Mouse (Mus musculus) lung, postnatal 0 days (tissue): Measurements from ENCODE around the gene Pdgfb. TPM values are rescaled to one million over a fixed set of nuclear protein-coding genes. Genes with fewer than 3 reads are reported as not detected.
A peak's percentile ranks its signal among the peaks of the same experiment; 100 is the strongest.

Experiments used
- ATAC-seq: fragments of 200-750 bp; cut with Nextera tagmentation; 2 replicates; pipeline ENCODE4 v1.8.0; 2017; ENCODE audit warnings: moderate library complexity
- DNase-seq: peaks from one replicate; pipeline ENCODE4 v3.0.0-alpha.2; 2016; ENCODE audit warnings: low spot score
- H3K27ac ChIP-seq: fragments of 300-500 bp; sonication (generic); 2 replicates; pipeline ENCODE4 v1.5.1; 2014; ENCODE audit warnings: antibody characterized with exemption, mild to moderate bottlenecking, low read length, mixed read lengths
- H3K27me3 ChIP-seq: fragments of 300-500 bp; sonication (generic); replicated peaks from 2 replicates; pipeline ENCODE4 v1.6.1; 2014; ENCODE audit warnings: low read length, mixed read lengths; ENCODE audit not compliant: insufficient read depth
- H3K36me3 ChIP-seq: fragments of 300-500 bp; sonication (generic); 2 replicates; pipeline ENCODE4 v1.6.1; 2014; ENCODE audit warnings: low read length, mixed read lengths; ENCODE audit not compliant: insufficient read depth
- H3K4me1 ChIP-seq: fragments of 300-500 bp; sonication (generic); 2 replicates; pipeline ENCODE4 v1.6.1; 2014; ENCODE audit warnings: antibody characterized with exemption, low read depth, low read length, mixed read lengths; ENCODE audit not compliant: insufficient read depth
- H3K4me2 ChIP-seq: fragments of 300-500 bp; sonication (generic); replicated peaks from 2 replicates; pipeline ENCODE4 v1.6.1; 2014; ENCODE audit warnings: low read depth, mild to moderate bottlenecking, low read length, moderate library complexity, mixed read lengths
- H3K4me3 ChIP-seq: fragments of 300-500 bp; sonication (generic); 2 replicates; pipeline ENCODE4 v1.5.1; 2014; ENCODE audit warnings: low read depth, low read length
- H3K9ac ChIP-seq: fragments of 300-500 bp; sonication (generic); replicated peaks from 2 replicates; pipeline ENCODE4 v1.6.1; 2014; ENCODE audit warnings: low read depth, mild to moderate bottlenecking
- H3K9me3 ChIP-seq: fragments of 300-500 bp; sonication (generic); 2 replicates; pipeline ENCODE4 v1.6.1; 2016; ENCODE audit warnings: low read length, mixed read lengths
- CTCF ChIP-seq: IDR thresholded peaks from 2 replicates; pipeline ENCODE4 v1.5.1; 2016; ENCODE audit warnings: antibody characterized with exemption, mild to moderate bottlenecking
- EP300 ChIP-seq: IDR thresholded peaks from 2 replicates; pipeline ENCODE4 v1.6.1; 2016; ENCODE audit warnings: antibody characterized with exemption, mild to moderate bottlenecking, control low read depth
- WGBS: fragments of 180-500 bp; shearing (Covaris S2); extraction: QIAGEN DNeasy Blood & Tissue Kit; methylation state at CpG from one replicate; pipeline ENCODE4 v1.1.7; 2014; 5-methylcytosine and 5-hydroxymethylcytosine counted together
- polyA plus RNA-seq: library from polyadenylated mRNA; unstranded; fragments of >200 nt; fragmentation: Nextera tagmentation; extraction: Ambion mirVana; gene quantifications from 2 replicates; pipeline ENCODE4 v1.2.1, GENCODE M21; 2015

The Pdgfb gene
- 10.5 and 14.2 TPM in 2 replicates for polyA plus RNA-seq

DNA sequence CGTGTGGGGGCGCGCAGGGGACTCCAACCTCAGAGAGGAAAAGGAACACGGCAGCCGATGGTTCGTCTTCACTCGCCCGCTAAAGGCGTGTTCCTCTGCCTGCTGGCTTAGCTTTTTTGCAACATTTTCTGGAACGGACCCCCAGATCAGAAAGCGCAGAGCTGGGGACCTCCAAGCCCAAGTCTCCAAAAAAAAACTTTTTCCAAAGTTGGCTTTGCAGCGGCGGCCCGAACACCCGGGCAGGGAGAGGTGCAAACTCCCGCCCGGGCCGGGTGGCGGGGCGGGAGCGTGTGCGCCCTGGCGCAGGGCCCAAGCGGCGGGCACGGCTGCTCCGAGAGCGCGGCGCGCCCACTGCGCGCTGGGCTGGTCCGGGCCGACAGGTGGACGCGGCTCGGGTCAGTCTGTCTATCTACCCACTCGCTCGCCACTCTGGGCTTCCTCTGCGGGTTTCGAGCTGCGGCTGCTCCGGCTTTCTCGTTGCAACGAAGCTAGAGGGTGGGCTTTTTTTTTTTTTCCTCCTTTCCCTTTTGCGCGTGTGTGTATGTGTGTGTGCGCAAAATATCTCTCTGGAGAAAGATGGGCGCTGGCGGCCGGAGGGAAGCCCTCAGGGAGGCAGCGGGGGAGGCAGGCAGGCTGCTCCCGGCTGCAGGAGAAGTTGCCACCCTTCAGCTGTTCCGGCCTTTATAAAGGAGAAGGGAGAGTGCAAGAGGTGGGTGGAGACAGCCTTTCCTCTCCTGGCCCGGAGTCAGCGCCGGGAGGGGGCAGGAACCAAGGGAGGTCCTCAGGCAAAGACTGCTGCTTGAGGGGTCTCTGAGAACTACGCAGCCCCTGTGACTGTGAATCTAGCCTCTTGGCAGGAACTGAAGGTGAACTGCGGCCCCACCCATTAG, at the start of gene Pdgfb:
Gene Pdgfb (minus strand): TSS at position 657 of the 890 bp plus-strand sequence.
- TF ChIP-seq CTCF: no peak; the same call in 1 of the 2 replicates
- TF ChIP-seq EP300: no peak
- no peaks in the 10 kb centered on the region for H3K36me3 ChIP-seq
- ATAC-seq: peak; percentile 55

DNA sequence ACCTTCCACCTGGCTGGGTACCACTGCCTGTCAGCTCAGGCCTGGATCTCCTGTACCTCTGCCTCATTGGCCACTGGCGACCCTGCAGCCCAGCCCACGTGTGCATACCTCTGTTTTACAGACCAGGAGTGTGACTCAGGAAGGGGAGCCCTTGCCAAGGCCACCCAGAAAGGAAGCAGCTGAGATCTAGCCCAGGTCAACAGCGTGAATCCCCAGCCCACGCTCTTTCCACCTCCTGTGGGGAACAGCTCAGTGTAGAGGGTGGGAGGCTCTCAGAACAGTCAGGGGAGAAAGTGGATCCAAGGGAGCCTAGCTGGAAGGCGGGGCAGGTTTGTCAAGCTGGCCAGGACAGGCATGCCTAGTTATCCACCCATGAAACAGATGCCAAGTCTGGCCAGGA, 48.0 kb upstream of the Pdgfb start:
- Histone ChIP-seq H3K27ac (no peak overlapping the region), H3K4me1 (no peaks in the 10 kb centered on the region), H3K27me3 (no peaks in the 10 kb centered on the region), H3K4me2 (no peak overlapping the region), H3K9me3 (no peaks in the 10 kb centered on the region), H3K36me3 (no peaks in the 10 kb centered on the region), H3K4me3 (no peak overlapping the region), H3K9ac (no peak overlapping the region)
- TF ChIP-seq CTCF: no peak
- TF ChIP-seq EP300: no peak
- DNase-seq (no peak), ATAC-seq (no peak; the same call in 1 of the 2 replicates)
- WGBS: 27% methylated on average over 5 of the region's 5 CpGs

More for the DNA sequence above, at the start of gene Pdgfb:
- peak within 1 kb of the TSS; percentile 64 for H3K4me3 ChIP-seq
- peaks cover 8% of the 10 kb centered on the region; the same call in 1 of the 2 replicates for H3K4me1 ChIP-seq
- peak within 1 kb of the TSS; percentile 95 for H3K4me2 ChIP-seq
- peak within 1 kb of the TSS; percentile 76 for H3K9ac ChIP-seq
- under 1% methylated on average over 59 of the region's 60 CpGs for WGBS
- peak; percentile 85 for DNase-seq
- peaks cover 7% of the 10 kb centered on the region; the same call in 1 of the 2 replicates for H3K27me3 ChIP-seq
- peak within 1 kb of the TSS; percentile 79 for H3K27ac ChIP-seq
- no peaks in the 10 kb centered on the region for H3K9me3 ChIP-seq

- no peak for DNase-seq
- Histone ChIP-seq H3K4me2 (no peak overlapping the region), H3K27ac (no peak overlapping the region), H3K9me3 (no peaks in the 10 kb centered on the region), H3K4me1 (no peaks in the 10 kb centered on the region), H3K27me3 (no peaks in the 10 kb centered on the region), H3K9ac (no peak overlapping the region), H3K36me3 (no peaks in the 10 kb centered on the region), H3K4me3 (no peak overlapping the region)
- no peak for ATAC-seq
- TF ChIP-seq EP300 (no peak), CTCF (no peak; the same call in 1 of the 2 replicates)
- WGBS: 47% methylated on average over 6 of the region's 9 CpGs
Observed at GRCm38 (mm10) chr15:80062339-80062738, 47.6 kb upstream of the Pdgfb start.

DNA sequence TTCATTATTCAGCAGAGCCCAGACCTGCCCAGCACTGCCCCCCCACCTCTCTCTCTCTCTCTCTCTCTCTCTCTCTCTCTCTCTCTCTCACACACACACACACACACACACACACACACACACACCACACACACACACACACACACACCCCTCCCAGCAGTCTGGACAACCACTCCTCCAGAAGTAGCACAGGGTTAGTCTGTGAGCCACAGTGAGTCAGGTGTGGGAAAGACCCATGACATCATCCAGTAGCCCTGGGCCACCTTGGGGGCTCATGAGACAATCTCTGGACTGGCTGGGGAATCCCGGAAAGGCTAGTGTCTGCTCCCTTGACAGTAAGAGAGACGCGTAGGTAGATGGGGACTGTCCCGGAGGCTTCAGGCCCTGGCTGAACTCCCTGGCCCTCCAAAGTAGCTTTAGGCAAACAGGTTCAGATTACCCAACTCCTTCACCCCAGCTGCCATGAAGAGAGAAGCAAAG, 46.3 kb upstream of the Pdgfb start:
- H3K27ac ChIP-seq: no peak overlapping the region
- 71% methylated on average over 4 of the region's 4 CpGs for WGBS
- no peaks in the 10 kb centered on the region for H3K36me3 ChIP-seq
- no peak overlapping the region for H3K4me2 ChIP-seq
- H3K4me3 ChIP-seq: no peak overlapping the region
- ATAC-seq (no peak; the same call in 1 of the 2 replicates), DNase-seq (no peak)
- H3K4me1 ChIP-seq: no peaks in the 10 kb centered on the region
- no peak overlapping the region for H3K9ac ChIP-seq
- no peaks in the 10 kb centered on the region for H3K9me3 ChIP-seq
- no peaks in the 10 kb centered on the region for H3K27me3 ChIP-seq
- TF ChIP-seq CTCF (no peak), EP300 (no peak)

- H3K4me1 ChIP-seq: no peaks in the 10 kb centered on the region
- no peak overlapping the region for H3K27ac ChIP-seq
- H3K9me3 ChIP-seq: no peaks in the 10 kb centered on the region
- TF ChIP-seq CTCF (no peak; the same call in 1 of the 2 replicates), EP300 (no peak)
- no peak overlapping the region for H3K4me3 ChIP-seq
- WGBS: 96% methylated on average over 8 of the region's 8 CpGs
- DNase-seq (no peak), ATAC-seq (no peak)
- H3K36me3 ChIP-seq: no peaks in the 10 kb centered on the region
- no peaks in the 10 kb centered on the region for H3K27me3 ChIP-seq
- H3K4me2 ChIP-seq: no peak overlapping the region
- H3K9ac ChIP-seq: no peak overlapping the region
Observed at GRCm38 (mm10) chr15:80060356-80061070, 45.7 kb upstream of the Pdgfb start.

DNA sequence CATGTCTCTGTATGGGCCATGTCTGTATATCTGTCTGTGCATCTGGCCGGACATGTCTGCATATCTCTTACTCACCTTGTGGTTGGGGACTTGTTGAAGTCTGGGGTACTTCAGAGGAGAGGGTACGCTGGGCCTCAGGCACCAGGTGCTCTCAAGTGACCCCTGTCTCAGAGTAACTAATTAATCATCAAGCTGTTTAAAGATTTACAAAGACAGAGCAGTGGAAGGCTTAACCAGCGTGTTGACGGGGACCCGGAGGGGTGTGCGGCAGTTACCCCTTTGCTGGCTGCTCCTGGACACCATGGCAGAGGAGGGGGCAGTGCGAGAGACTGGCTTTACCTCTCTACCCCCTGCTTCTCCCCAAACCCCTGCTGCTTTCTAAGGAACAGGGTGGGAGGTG, 44.8 kb upstream of the Pdgfb start:
- H3K4me2 ChIP-seq: no peak overlapping the region
- no peaks in the 10 kb centered on the region for H3K36me3 ChIP-seq

More for the DNA sequence above, 44.8 kb upstream of the Pdgfb start:
- H3K4me3 ChIP-seq: no peak overlapping the region
- TF ChIP-seq EP300 (no peak), CTCF (no peak)
- no peaks in the 10 kb centered on the region for H3K27me3 ChIP-seq
- 41% methylated on average over 7 of the region's 7 CpGs for WGBS
- H3K27ac ChIP-seq: no peak overlapping the region
- DNase-seq (no peak), ATAC-seq (no peak)
- H3K9ac ChIP-seq: no peak overlapping the region
- H3K4me1 ChIP-seq: no peaks in the 10 kb centered on the region
- no peaks in the 10 kb centered on the region for H3K9me3 ChIP-seq
